Mouse (Mus musculus) spleen, adult 12 weeks (tissue): ENCODE data around the gene Olfr774.
"Not testable (repeated sequence)": the region's sequence is repeated elsewhere in the genome, so short reads cannot be mapped to it uniquely, and the experiment has no call there.

ENCODE experiments used
- DNase-seq: peaks from one replicate; pipeline ENCODE4 v3.0.0; 2022; ENCODE audit warnings: low spot score

The Olfr774 gene

DNA sequence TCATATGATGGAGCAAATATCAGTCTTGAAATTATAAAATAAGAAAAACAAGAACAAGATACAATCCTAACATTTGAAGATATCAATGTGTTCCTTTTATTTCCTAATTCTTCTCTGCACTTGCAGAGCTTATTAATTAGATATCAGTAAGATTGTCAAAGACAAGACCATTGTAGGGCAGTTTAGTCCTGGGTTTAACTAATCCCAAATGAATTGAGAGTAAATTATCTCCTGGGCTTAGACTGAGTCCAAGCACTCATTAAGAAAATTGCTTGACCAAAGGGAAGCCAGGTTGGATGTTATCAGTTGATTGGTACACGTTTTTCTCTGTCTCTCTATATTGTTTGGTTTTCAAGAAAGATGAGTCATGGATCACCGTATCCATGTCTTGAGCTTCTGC, at the start of gene Olfr774:
TSS of gene Olfr774 (plus strand) at position 301 of the 400 bp plus-strand sequence.
- DNase-seq: no peak

DNA sequence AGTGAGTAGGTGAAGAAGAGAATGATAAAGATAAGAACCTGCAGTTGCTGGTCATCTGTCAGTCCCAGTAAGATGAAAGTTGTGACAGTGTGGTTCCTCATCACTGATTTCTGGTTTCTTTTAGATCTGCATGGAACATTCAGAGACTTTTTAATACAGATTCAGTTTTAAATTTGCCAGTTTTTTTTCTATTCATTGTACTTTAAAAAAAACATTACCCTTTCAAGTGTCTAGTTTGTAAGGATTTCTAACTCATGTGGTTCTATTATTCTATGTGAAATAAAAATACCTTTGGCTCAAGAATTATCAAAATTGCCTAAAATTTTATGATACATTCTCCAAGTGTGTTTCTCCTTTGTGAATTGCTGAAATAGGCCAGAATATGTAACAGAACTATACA, 48.7 kb upstream of the Olfr774 start, which contains the start of gene Olfr773:
TSS of gene Olfr773 (minus strand) at position 101 of the 400 bp plus-strand sequence.
- DNase-seq: not testable (repeated sequence)

DNA sequence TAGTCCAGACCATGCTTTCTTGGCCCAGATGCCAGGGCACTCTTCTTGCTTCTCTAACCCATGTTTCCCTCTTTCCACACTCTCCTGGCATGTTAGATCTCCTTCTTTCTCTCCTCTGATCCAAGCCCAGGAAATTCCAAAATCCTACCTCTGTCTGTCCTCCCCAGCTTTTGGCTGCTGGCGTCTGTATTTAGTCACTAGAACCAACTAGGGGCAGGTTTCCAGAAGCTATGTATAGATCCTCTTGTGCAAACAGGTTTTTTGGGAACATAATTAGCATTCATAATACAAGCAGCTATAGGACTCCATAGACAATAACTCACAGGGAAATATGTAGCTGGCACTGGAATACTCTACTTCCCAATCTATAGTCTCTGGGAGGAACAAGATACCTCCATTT, 5.3 kb upstream of the Olfr774 start:
- no peak for DNase-seq

DNA sequence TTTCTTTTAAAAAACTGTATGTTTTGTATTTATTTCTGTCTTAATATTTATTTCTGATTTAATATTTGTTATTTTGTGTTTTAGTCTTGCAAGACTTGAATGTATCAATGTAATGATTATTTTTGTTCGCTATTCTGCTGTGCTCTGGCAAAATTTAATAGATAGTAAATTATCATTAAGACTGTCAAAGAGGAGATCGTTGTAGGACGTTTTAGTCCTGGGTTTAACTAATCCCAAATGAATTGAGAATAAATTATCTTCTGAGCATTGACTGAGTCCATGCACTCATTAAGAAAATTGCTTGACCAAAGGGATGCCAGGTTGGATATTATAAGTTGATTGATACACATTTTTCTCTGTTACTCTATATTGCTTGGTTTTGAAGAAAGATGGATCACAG, 12.1 kb downstream of the Olfr774 start, which contains the start of gene Olfr775:
TSS of gene Olfr775 (plus strand) at position 301 of the 400 bp plus-strand sequence.
- DNase-seq: no peak

DNA sequence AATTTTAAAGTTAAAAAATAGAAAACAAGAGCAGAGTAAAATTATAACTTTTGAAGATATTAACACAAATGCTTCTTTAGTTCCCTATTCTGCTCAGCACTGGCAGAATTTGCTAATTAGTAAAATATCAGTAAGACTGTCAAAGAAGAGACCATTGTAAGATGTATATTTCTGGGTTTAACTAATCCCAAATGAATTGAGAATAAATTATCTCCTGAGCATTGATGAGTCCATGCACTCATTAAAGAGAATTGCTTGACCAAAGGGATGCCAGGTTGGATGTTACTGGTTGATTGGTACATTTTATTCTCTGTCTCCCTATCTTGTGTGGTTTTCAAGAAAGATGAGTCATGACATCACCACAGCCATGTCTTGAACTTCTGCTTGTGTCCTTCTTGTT, 22.8 kb downstream of the Olfr774 start, which contains the start of gene Olfr776:
TSS of gene Olfr776 (plus strand) at position 301 of the 400 bp plus-strand sequence.
- no peak for DNase-seq

DNA sequence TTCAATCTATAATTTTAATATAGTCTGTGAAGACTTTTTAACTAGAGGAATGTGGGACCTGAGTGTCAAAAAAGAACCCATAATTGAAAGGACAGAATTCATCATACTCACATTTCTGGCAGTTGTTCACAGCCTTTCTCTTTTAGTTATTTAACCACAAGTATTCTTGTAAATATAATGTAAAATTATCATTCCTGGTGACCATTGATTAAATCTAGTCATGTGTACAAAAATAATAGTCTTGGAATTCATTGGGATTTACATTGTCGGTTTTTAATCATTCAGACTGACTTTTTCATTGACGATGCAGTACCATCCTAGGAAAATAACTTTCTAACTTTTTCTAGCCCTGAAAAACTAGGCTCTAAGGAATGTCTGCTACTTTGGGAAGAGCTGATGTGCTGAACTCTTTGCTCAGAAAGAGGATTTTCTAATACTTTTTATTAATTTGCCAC, 35.1 kb downstream of the Olfr774 start, which contains the start of gene Olfr777:
TSS of gene Olfr777 (minus strand) at position 405 of the 455 bp plus-strand sequence.
- no peak for DNase-seq
